Mouse (Mus musculus): ENCODE measurements around the gene Krt27. TPM values are rescaled to one million over a fixed set of nuclear protein-coding genes. Genes with fewer than 3 reads are reported as not detected.

Gene Krt27
- total and polyA plus RNA-seq, 3 experiments, result not detected

GRCm38 (mm10) chr11:99321094-99321493, 29.8 kb downstream of the Krt27 start (continued):
- TF ChIP-seq RCOR1 (conservative IDR thresholded peaks at IDR 0.05; ENCODE audit: low read depth, low read length) (no peak), NELFE (IDR thresholded peaks at IDR 0.05; ENCODE audit: low read depth, low read length) (no peak), CHD2 (IDR thresholded peaks at IDR 0.05; ENCODE audit: low read length) (no peak), MAZ (IDR thresholded peaks at IDR 0.05; ENCODE audit: low read depth, low read length) (0 out of 2 replicates have a peak, but pooled peaks have one; percentile 29), EP300 (IDR thresholded peaks at IDR 0.05; ENCODE audit: low read length) (peak; percentile 56; the same call in 1 of the 2 replicates), JUN (IDR thresholded peaks at IDR 0.05; ENCODE audit: insufficient read depth, low read depth, low read length) (no peak; the same call in 1 of the 2 replicates), IRF4 (IDR thresholded peaks at IDR 0.05; ENCODE audit: low read depth, low read length) (peak; percentile 69), GABPA (IDR thresholded peaks at IDR 0.05; ENCODE audit: insufficient replicate concordance, low read depth, low read length) (no peak)

- no peaks in the 10 kb centered on the region for H3K79me2 ChIP-seq (replicated peaks; ENCODE audit: control insufficient read depth, extremely low read depth, insufficient read depth, poor library complexity, severe bottlenecking)
- dilution Hi-C loops (cut with MboI; ENCODE audit: extremely low pct_ligation_motif_present, extremely low pct_unique_long_range_greater_than_20kb, low sequenced_read_pairs), result no loop called here
- H3K27ac ChIP-seq (ENCODE audit: insufficient read depth, low read depth), result no peak overlapping the region
- no peaks in the 10 kb centered on the region for H3K36me3 ChIP-seq (replicated peaks in 1 of 2; ENCODE audit: control insufficient read depth in 1 of 2, insufficient read depth in 1 of 2, low read length in 1 of 2)
- in situ Hi-C loops (cut with MboI; ENCODE audit: low pct_ligation_motif_present, low pct_unique_long_range_greater_than_20kb, low sequenced_read_pairs), result loop anchor here (5.0 kb wide), 1 partner anchor 33 kb away; the partner anchor contains the start of gene Krt27
- H3K9me3 ChIP-seq (replicated peaks; ENCODE audit: low read length), result no peaks in the 10 kb centered on the region
- H3K4me3 ChIP-seq (replicated peaks in 1 of 3; ENCODE audit: low read depth in 2 of 3, low read length in 2 of 3, poor library complexity in 1 of 3), result no peak overlapping the region
- no peak for DNase-seq (ENCODE audit: extremely low read depth)
- peaks cover 5 to 13% of the 10 kb centered on the region in 2 experiments for H3K4me1 ChIP-seq (ENCODE audit: control insufficient read depth in 1 of 2, insufficient read depth in 2 of 2)
- peaks cover 35% of the 10 kb centered on the region for H3K27me3 ChIP-seq (replicated peaks)
- H3K9ac ChIP-seq (ENCODE audit: insufficient read depth, low read depth), result no peak overlapping the region
- no peak overlapping the region for H3K4me2 ChIP-seq (ENCODE audit: insufficient read depth, low read depth, poor library complexity, severe bottlenecking)
- TF ChIP-seq USF1 (IDR thresholded peaks at IDR 0.05; ENCODE audit: low read depth, low read length), result no peak
These were observed 31.8 kb downstream of the Krt27 start for GRCm38 (mm10) chr11:99319127-99319526.

GRCm38 (mm10) chr11:99316543-99316942, 34.4 kb downstream of the Krt27 start:
- Histone ChIP-seq H3K9ac (ENCODE audit: insufficient read depth, low read depth) (no peak overlapping the region), H3K79me2 (replicated peaks; ENCODE audit: control insufficient read depth, extremely low read depth, insufficient read depth, poor library complexity, severe bottlenecking) (no peaks in the 10 kb centered on the region), H3K27ac (ENCODE audit: insufficient read depth, low read depth) (no peak overlapping the region), H3K4me1 (ENCODE audit: control insufficient read depth in 1 of 2, insufficient read depth in 2 of 2) (peaks cover 2 to 9% of the 10 kb centered on the region in 2 experiments; a peak in 2 of 4 replicates), H3K36me3 (replicated peaks in 1 of 2; ENCODE audit: control insufficient read depth in 1 of 2, insufficient read depth in 1 of 2, low read length in 1 of 2) (no peaks in the 10 kb centered on the region), H3K4me2 (ENCODE audit: insufficient read depth, low read depth, poor library complexity, severe bottlenecking) (no peak overlapping the region), H3K27me3 (replicated peaks) (peaks cover 47% of the 10 kb centered on the region), H3K4me3 (replicated peaks in 1 of 3; ENCODE audit: low read depth in 2 of 3, low read length in 2 of 3, poor library complexity in 1 of 3) (no peak overlapping the region), H3K9me3 (replicated peaks; ENCODE audit: low read length) (no peaks in the 10 kb centered on the region)
- DNase-seq (ENCODE audit: extremely low read depth), result no peak
- in situ Hi-C loops (cut with MboI; ENCODE audit: low pct_ligation_motif_present, low pct_unique_long_range_greater_than_20kb, low sequenced_read_pairs) (loop anchor here (5.0 kb wide), 1 partner anchor 36 kb away; the partner anchor contains the start of gene Krt27), dilution Hi-C loops (cut with MboI; ENCODE audit: extremely low pct_ligation_motif_present, extremely low pct_unique_long_range_greater_than_20kb, low sequenced_read_pairs) (no loop called here)
- TF ChIP-seq TBP (conservative IDR thresholded peaks at IDR 0.05; ENCODE audit: low read depth, low read length) (no peak), BHLHE40 (IDR thresholded peaks at IDR 0.05; ENCODE audit: low read depth, low read length) (no peak), ZKSCAN1 (IDR thresholded peaks at IDR 0.05; ENCODE audit: borderline replicate concordance, low read depth, low read length) (no peak), RAD21 (IDR thresholded peaks at IDR 0.05; ENCODE audit: low read depth, low read length) (no peak)
